Mouse (Mus musculus) cerebellum, adult 2 months (tissue): ENCODE measurements around the gene Ugt1a6a.

Experiments
- CTCF ChIP-seq: fragments of 200-500 bp; IDR thresholded peaks from 2 replicates; pipeline ENCODE4 v1.5.1; 2011; ENCODE audit warnings: low read depth, mild to moderate bottlenecking, control low read depth, low read length, moderate library complexity, borderline replicate concordance; ENCODE audit not compliant: insufficient read depth
- POLR2A ChIP-seq: fragments of 200-500 bp; IDR thresholded peaks from 2 replicates; pipeline ENCODE4 v1.6.1; 2011; ENCODE audit warnings: low read length, control low read depth, borderline replicate concordance; ENCODE audit not compliant: insufficient read depth

DNA sequence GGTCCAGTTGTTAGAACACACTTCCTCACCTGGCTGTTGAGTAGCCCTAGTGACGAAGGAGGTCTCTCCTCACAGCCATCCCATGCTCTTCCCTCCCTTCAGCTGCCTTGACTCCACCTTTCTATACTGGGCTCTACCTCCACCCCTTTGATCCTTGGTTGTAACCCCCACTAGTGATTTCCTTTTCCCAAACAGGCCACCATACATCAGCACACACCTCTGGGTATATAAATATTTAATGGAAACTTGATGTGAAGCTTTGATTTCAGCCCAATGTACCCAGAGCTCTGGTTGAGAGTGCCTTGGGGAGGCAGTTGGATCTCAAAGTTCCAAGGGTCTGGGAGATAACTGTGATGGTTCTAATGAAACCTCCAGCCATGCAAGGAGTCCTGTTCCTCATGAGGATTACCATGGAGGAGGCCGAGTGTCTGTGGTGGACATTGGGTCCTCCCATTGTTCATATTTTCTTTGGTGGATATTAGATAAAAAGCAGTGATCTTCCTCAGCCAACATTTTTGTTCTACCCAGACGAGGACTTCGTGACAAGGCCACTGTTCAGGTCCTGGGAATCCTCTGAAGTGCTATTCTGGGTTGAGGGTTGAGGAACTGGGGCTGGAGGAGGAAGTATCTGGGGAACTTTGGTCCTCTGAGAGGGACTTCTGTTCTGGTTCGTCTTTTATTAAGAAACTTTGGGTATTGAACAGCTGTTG is 92.2 kb downstream of the Ugt1a6a start, which contains the start of gene Mroh2a:
- TF ChIP-seq POLR2A (no peak), CTCF (no peak)
